Mouse (Mus musculus): ENCODE data around the gene Bach1. TPM values are rescaled to one million over a fixed set of nuclear protein-coding genes. Genes with fewer than 3 reads are reported as not detected.

Bach1 gene
- polyA plus RNA-seq (2012; rRNA removed) (4.0 and 5.4 TPM in 2 replicates), polyA plus RNA-seq (2014; fragmentation: Nextera tagmentation; extraction: Ambion mirVana) (4.2 and 5.8 TPM in 2 replicates)

DNA sequence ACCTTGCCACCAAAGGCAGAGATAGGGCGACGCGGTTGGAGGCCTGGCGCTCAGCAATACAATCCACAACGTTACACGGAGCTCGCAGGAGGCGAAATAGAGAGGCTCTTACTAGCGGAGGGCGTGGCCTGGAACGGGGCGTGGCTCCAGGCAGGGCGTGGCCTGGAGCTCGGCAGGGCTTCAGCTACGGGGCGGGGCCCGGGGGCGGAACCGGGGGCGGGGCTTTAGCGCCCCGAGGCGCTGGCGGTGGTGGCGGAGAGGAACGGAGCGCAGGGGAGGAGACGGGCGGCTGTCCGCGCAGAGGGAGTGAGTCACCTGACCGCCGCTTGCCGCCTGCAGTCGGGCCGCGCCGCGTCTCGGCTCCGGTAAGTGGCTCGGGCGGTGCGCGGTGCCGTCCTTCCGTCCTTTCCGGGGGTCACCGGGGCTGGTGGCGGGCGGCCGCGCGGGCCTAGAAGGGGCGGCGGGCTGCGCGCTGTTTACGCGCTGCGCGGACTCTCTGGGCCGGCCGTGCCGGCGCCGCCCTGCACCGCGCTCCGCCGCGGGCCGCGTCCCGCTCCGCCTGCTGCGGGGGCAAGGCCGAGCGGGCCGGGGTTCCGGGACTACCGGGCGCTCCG is at the start of gene Bach1:
Gene Bach1, plus strand, starts transcription at position 254 of the 614 bp plus-strand sequence.
- Histone ChIP-seq H3K9ac (replicated peaks) (peak within 1 kb of the TSS; percentile 96), H3K27ac (peak within 1 kb of the TSS; percentile 91), H3K4me1 (replicated peaks; ENCODE audit: control insufficient read depth in 2 of 2, insufficient read depth in 2 of 2, low read length in 1 of 2) (peaks cover 38 to 40% of the 10 kb centered on the region in 2 experiments), H3K36me3 (replicated peaks; ENCODE audit: control insufficient read depth, insufficient read depth, low read depth) (no peaks in the 10 kb centered on the region), H3K27me3 (ENCODE audit: control insufficient read depth, insufficient read depth, low read length) (no peaks in the 10 kb centered on the region), H3K9me3 (ENCODE audit: control insufficient read depth, low read length) (no peaks in the 10 kb centered on the region), H3K4me2 (ENCODE audit: low read depth) (peak within 1 kb of the TSS; percentile 97), H3K4me3 (ENCODE audit: insufficient read depth in 1 of 2, low read depth in 2 of 2, low read length in 2 of 2) (peak within 1 kb of the TSS; percentile 81 to 89)
- TF ChIP-seq CTCF (IDR thresholded peaks at IDR 0.05; ENCODE audit: low read depth) = no peak
- no peak for TF ChIP-seq EP300 (IDR thresholded peaks at IDR 0.05; ENCODE audit: low read depth)
- WGBS (ENCODE audit: insufficient replicate concordance) = under 1% methylated on average over 82 of the region's 84 CpGs
- peak; percentile 87 to 90 (median 88) for DNase-seq (ENCODE audit: low read depth in 3 of 3, low spot score in 3 of 3)
- peak; percentile 86 for ATAC-seq (ENCODE audit: insufficient read depth)

- WGBS (ENCODE audit: insufficient replicate concordance) = 68% methylated on average over 8 of the region's 8 CpGs
- H3K27ac ChIP-seq = no peak overlapping the region
- peaks cover 0 to 6% of the 10 kb centered on the region in 2 experiments; a peak in 2 of 4 replicates for H3K4me1 ChIP-seq (replicated peaks; ENCODE audit: control insufficient read depth in 2 of 2, insufficient read depth in 2 of 2, low read length in 1 of 2)
- no peak for DNase-seq (ENCODE audit: low read depth in 3 of 3, low spot score in 3 of 3)
- no peak for ATAC-seq (ENCODE audit: insufficient read depth)
- TF ChIP-seq EP300 (IDR thresholded peaks at IDR 0.05; ENCODE audit: low read depth) (no peak), CTCF (IDR thresholded peaks at IDR 0.05; ENCODE audit: low read depth) (no peak)
- no peak overlapping the region for H3K4me2 ChIP-seq (ENCODE audit: low read depth)
- H3K9me3 ChIP-seq (ENCODE audit: control insufficient read depth, low read length) = no peaks in the 10 kb centered on the region
- H3K4me3 ChIP-seq (ENCODE audit: insufficient read depth in 1 of 2, low read depth in 2 of 2, low read length in 2 of 2) = no peak overlapping the region
- H3K27me3 ChIP-seq (ENCODE audit: control insufficient read depth, insufficient read depth, low read length) = no peaks in the 10 kb centered on the region
- no peak overlapping the region for H3K9ac ChIP-seq (replicated peaks)
- no peaks in the 10 kb centered on the region for H3K36me3 ChIP-seq (replicated peaks; ENCODE audit: control insufficient read depth, insufficient read depth, low read depth)
Measured at GRCm38 (mm10) chr16:87652344-87652743, 46.4 kb upstream of the Bach1 start.

DNA sequence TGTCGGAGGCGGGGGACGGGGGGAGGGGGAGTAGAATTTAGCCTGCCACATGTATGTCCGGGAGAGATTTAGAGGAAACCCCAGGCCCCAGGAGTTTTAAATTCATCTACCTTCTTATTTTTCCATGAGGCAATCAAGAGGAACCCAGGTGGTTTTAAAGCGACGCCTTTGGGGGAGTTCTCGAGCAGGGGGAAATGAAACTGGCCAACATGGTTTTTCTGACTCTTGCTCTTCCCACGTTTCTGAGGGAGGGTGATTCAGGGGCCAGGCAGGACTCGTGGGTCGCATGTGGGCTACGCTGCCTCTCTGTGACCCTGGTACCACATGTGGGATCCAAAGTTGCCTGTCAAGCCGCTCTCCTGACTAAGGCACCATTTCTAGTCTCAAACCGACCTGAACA is 45.8 kb upstream of the Bach1 start:
- DNase-seq (ENCODE audit: low read depth in 3 of 3, low spot score in 3 of 3) (no peak), ATAC-seq (ENCODE audit: insufficient read depth) (no peak)
- Histone ChIP-seq H3K4me3 (ENCODE audit: insufficient read depth in 1 of 2, low read depth in 2 of 2, low read length in 2 of 2) (no peak overlapping the region), H3K4me2 (ENCODE audit: low read depth) (no peak overlapping the region), H3K27ac (no peak overlapping the region), H3K36me3 (replicated peaks; ENCODE audit: control insufficient read depth, insufficient read depth, low read depth) (no peaks in the 10 kb centered on the region), H3K9me3 (ENCODE audit: control insufficient read depth, low read length) (no peaks in the 10 kb centered on the region), H3K4me1 (replicated peaks; ENCODE audit: control insufficient read depth in 2 of 2, insufficient read depth in 2 of 2, low read length in 1 of 2) (peaks cover 0 to 6% of the 10 kb centered on the region in 2 experiments; a peak in 2 of 4 replicates), H3K9ac (replicated peaks) (no peak overlapping the region), H3K27me3 (ENCODE audit: control insufficient read depth, insufficient read depth, low read length) (no peaks in the 10 kb centered on the region)
- no peak for TF ChIP-seq CTCF (IDR thresholded peaks at IDR 0.05; ENCODE audit: low read depth)
- no peak for TF ChIP-seq EP300 (IDR thresholded peaks at IDR 0.05; ENCODE audit: low read depth)
- 67% methylated on average over 13 of the region's 13 CpGs for WGBS (ENCODE audit: insufficient replicate concordance)

- no peak for TF ChIP-seq CTCF (IDR thresholded peaks at IDR 0.05; ENCODE audit: low read depth)
- TF ChIP-seq EP300 (IDR thresholded peaks at IDR 0.05; ENCODE audit: low read depth) = no peak
- 17% methylated on average over 11 of the region's 11 CpGs for WGBS (ENCODE audit: insufficient replicate concordance)
- Histone ChIP-seq H3K4me3 (ENCODE audit: insufficient read depth in 1 of 2, low read depth in 2 of 2, low read length in 2 of 2) (no peak overlapping the region), H3K4me1 (replicated peaks; ENCODE audit: control insufficient read depth in 2 of 2, insufficient read depth in 2 of 2, low read length in 1 of 2) (peaks cover 0 to 6% of the 10 kb centered on the region in 2 experiments; a peak in 2 of 4 replicates), H3K9ac (replicated peaks) (no peak overlapping the region), H3K4me2 (ENCODE audit: low read depth) (no peak overlapping the region), H3K27me3 (ENCODE audit: control insufficient read depth, insufficient read depth, low read length) (no peaks in the 10 kb centered on the region), H3K36me3 (replicated peaks; ENCODE audit: control insufficient read depth, insufficient read depth, low read depth) (no peaks in the 10 kb centered on the region), H3K27ac (no peak overlapping the region), H3K9me3 (ENCODE audit: control insufficient read depth, low read length) (no peaks in the 10 kb centered on the region)
- DNase-seq (ENCODE audit: low read depth in 3 of 3, low spot score in 3 of 3) (no peak), ATAC-seq (ENCODE audit: insufficient read depth) (0 out of 2 replicates have a peak, but pooled peaks have one; percentile 15)
Measured at GRCm38 (mm10) chr16:87654016-87654575, 44.6 kb upstream of the Bach1 start.

DNA sequence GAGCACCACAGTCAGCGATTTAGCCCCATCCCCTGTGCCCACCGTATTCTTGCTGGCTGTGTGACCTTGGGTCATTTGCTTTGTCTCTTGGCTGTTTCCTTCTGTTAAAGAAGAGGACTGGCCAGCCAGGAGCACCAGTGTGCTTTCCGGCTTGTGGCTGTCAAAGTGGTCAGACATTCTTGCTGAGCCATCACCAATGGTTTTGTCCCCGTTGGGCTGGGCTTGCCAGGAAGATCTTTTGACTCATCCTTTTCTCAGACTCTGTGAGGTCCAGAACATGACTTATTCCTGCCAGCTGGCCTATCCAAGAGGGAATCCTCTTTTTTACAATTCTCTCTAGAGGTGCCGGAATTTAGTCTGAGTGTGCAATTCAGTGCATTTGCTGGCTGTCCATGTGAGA is 43.7 kb upstream of the Bach1 start:
- ATAC-seq (ENCODE audit: insufficient read depth) (peak; percentile 20; the same call in 1 of the 2 replicates), DNase-seq (ENCODE audit: low read depth in 3 of 3, low spot score in 3 of 3) (no peak)
- no peak overlapping the region for H3K4me3 ChIP-seq (ENCODE audit: insufficient read depth in 1 of 2, low read depth in 2 of 2, low read length in 2 of 2)
- H3K4me1 ChIP-seq (replicated peaks; ENCODE audit: control insufficient read depth in 2 of 2, insufficient read depth in 2 of 2, low read length in 1 of 2) = peaks cover 0 to 6% of the 10 kb centered on the region in 2 experiments; a peak in 2 of 4 replicates
- no peak overlapping the region for H3K4me2 ChIP-seq (ENCODE audit: low read depth)
- no peaks in the 10 kb centered on the region for H3K36me3 ChIP-seq (replicated peaks; ENCODE audit: control insufficient read depth, insufficient read depth, low read depth)
- H3K9me3 ChIP-seq (ENCODE audit: control insufficient read depth, low read length) = no peaks in the 10 kb centered on the region
- no peaks in the 10 kb centered on the region for H3K27me3 ChIP-seq (ENCODE audit: control insufficient read depth, insufficient read depth, low read length)
- no peak overlapping the region for H3K27ac ChIP-seq
- 36% methylated on average over 5 of the region's 5 CpGs for WGBS (ENCODE audit: insufficient replicate concordance)
- no peak for TF ChIP-seq CTCF (IDR thresholded peaks at IDR 0.05; ENCODE audit: low read depth)
- no peak for TF ChIP-seq EP300 (IDR thresholded peaks at IDR 0.05; ENCODE audit: low read depth)
- no peak overlapping the region for H3K9ac ChIP-seq (replicated peaks)
